Mouse (Mus musculus): ENCODE results near the gene Plcd3. TPM values are rescaled to one million over a fixed set of nuclear protein-coding genes. Genes with fewer than 3 reads are reported as not detected.

Gene Plcd3
- total and polyA plus RNA-seq, 2 experiments, result 1.0 to 2.0 TPM

- H3K4me1 ChIP-seq (ENCODE audit: control insufficient read depth, insufficient read depth, low read length), result peaks cover 10% of the 10 kb centered on the region; the same call in 1 of the 2 replicates
- peak; percentile 36 for DNase-seq (ENCODE audit: extremely low read depth, low read depth, low spot score)
- no peak for TF ChIP-seq CTCF (IDR thresholded peaks at IDR 0.05; ENCODE audit: low read depth, low read length)
- no peak for TF ChIP-seq POLR2A (IDR thresholded peaks at IDR 0.05; ENCODE audit: extremely low read depth, insufficient read depth, low read length)
- peaks cover 35% of the 10 kb centered on the region; the same call in 1 of the 2 replicates for H3K79me2 ChIP-seq (ENCODE audit: control insufficient read depth, insufficient read depth, low read length)
- H3K27me3 ChIP-seq (ENCODE audit: control insufficient read depth, insufficient read depth, low read length), result no peaks in the 10 kb centered on the region
- H3K36me3 ChIP-seq (ENCODE audit: control insufficient read depth, insufficient read depth, low read length), result peaks cover 35% of the 10 kb centered on the region
- no peak overlapping the region for H3K27ac ChIP-seq (replicated peaks; ENCODE audit: insufficient read depth, low read depth, low read length)
- H3K9ac ChIP-seq (ENCODE audit: low read depth, low read length), result no peak overlapping the region
- 47% methylated on average over 4 of the region's 4 CpGs for WGBS
- no peak overlapping the region for H3K4me3 ChIP-seq (ENCODE audit: insufficient read depth, low read depth, low read length)
These were observed 58.6 kb downstream of the Plcd3 start for GRCm38 (mm10) chr11:103042828-103043227.

DNA sequence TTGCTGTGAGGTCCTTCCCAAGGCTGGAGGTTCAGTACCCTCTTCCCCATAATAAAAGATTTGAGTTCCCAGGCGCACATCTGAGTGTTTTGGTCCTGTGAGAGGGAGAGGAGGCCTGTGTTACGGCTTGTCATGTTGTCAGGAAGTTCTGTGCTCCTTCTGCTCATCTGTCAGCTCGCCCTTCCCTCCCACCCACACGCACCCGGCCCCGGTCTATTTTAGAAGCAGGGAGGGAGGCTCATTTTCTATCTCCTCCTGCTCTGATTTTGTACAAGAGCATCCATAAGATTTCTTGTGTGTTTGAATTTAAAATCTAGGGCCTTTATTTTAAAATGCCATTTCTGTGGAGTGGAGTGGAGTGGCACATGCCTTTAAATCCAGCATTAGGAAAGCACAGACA, 63.4 kb downstream of the Plcd3 start:
- no peaks in the 10 kb centered on the region for H3K27me3 ChIP-seq (ENCODE audit: control insufficient read depth, insufficient read depth, low read length)
- no peak for TF ChIP-seq CTCF (IDR thresholded peaks at IDR 0.05; ENCODE audit: low read depth, low read length)
- no peak for TF ChIP-seq POLR2A (IDR thresholded peaks at IDR 0.05; ENCODE audit: extremely low read depth, insufficient read depth, low read length)
- peaks cover 64% of the 10 kb centered on the region for H3K79me2 ChIP-seq (ENCODE audit: control insufficient read depth, insufficient read depth, low read length)
- H3K36me3 ChIP-seq (ENCODE audit: control insufficient read depth, insufficient read depth, low read length), result peaks cover 2% of the 10 kb centered on the region; the same call in 1 of the 2 replicates
- no peak overlapping the region for H3K27ac ChIP-seq (replicated peaks; ENCODE audit: insufficient read depth, low read depth, low read length)
- DNase-seq (ENCODE audit: extremely low read depth, low read depth, low spot score), result no peak
- H3K4me1 ChIP-seq (ENCODE audit: control insufficient read depth, insufficient read depth, low read length), result peaks cover 17% of the 10 kb centered on the region
- H3K4me3 ChIP-seq (ENCODE audit: insufficient read depth, low read depth, low read length), result no peak overlapping the region
- 80% methylated on average over 6 of the region's 6 CpGs for WGBS
- H3K9ac ChIP-seq (ENCODE audit: low read depth, low read length), result no peak overlapping the region

- no peak overlapping the region for H3K9ac ChIP-seq (ENCODE audit: low read depth, low read length)
- H3K27ac ChIP-seq (replicated peaks; ENCODE audit: insufficient read depth, low read depth, low read length), result no peak overlapping the region
- H3K27me3 ChIP-seq (ENCODE audit: control insufficient read depth, insufficient read depth, low read length), result no peaks in the 10 kb centered on the region
- TF ChIP-seq POLR2A (IDR thresholded peaks at IDR 0.05; ENCODE audit: extremely low read depth, insufficient read depth, low read length) (no peak), CTCF (IDR thresholded peaks at IDR 0.05; ENCODE audit: low read depth, low read length) (no peak)
- peaks cover 2% of the 10 kb centered on the region; the same call in 1 of the 2 replicates for H3K36me3 ChIP-seq (ENCODE audit: control insufficient read depth, insufficient read depth, low read length)
- H3K4me1 ChIP-seq (ENCODE audit: control insufficient read depth, insufficient read depth, low read length), result peaks cover 11% of the 10 kb centered on the region
- H3K4me3 ChIP-seq (ENCODE audit: insufficient read depth, low read depth, low read length), result no peak overlapping the region
- H3K79me2 ChIP-seq (ENCODE audit: control insufficient read depth, insufficient read depth, low read length), result peaks cover 66% of the 10 kb centered on the region
- peak; percentile 63 for DNase-seq (ENCODE audit: extremely low read depth, low read depth, low spot score)
- WGBS, result 38% methylated on average over 8 of the region's 8 CpGs
These were observed 64.5 kb downstream of the Plcd3 start for GRCm38 (mm10) chr11:103036881-103037465.

DNA sequence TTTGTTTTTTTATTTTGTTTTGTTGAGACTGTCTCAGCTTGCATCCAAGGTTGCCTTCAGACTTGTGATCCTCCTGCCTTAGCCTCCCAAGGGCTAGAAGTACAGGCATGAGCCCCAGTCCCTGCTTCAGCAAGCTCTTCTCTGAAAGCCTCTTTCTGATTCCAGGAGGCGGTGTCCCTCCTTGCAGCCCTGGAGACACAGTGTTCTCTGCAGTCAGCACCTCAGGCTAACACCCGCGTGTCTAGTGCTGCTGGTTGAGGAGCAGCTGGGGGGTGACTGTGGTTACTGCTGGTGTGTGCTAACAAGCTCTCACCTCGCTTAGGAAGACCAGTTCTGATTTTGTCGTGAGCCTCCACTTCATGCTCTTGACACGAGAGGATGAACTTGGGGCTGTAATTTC, 66.5 kb downstream of the Plcd3 start:
- Histone ChIP-seq H3K9ac (ENCODE audit: low read depth, low read length) (no peak overlapping the region), H3K27me3 (ENCODE audit: control insufficient read depth, insufficient read depth, low read length) (no peaks in the 10 kb centered on the region), H3K4me3 (ENCODE audit: insufficient read depth, low read depth, low read length) (no peak overlapping the region), H3K27ac (replicated peaks; ENCODE audit: insufficient read depth, low read depth, low read length) (no peak overlapping the region), H3K36me3 (ENCODE audit: control insufficient read depth, insufficient read depth, low read length) (peaks cover 2% of the 10 kb centered on the region; the same call in 1 of the 2 replicates), H3K79me2 (ENCODE audit: control insufficient read depth, insufficient read depth, low read length) (peaks cover 63% of the 10 kb centered on the region), H3K4me1 (ENCODE audit: control insufficient read depth, insufficient read depth, low read length) (peaks cover 12% of the 10 kb centered on the region)
- no peak for DNase-seq (ENCODE audit: extremely low read depth, low read depth, low spot score)
- TF ChIP-seq CTCF (IDR thresholded peaks at IDR 0.05; ENCODE audit: low read depth, low read length), result no peak
- no peak for TF ChIP-seq POLR2A (IDR thresholded peaks at IDR 0.05; ENCODE audit: extremely low read depth, insufficient read depth, low read length)
- WGBS, result 74% methylated on average over 6 of the region's 6 CpGs

GRCm38 (mm10) chr11:103033030-103033429, 68.4 kb downstream of the Plcd3 start:
- Histone ChIP-seq H3K79me2 (ENCODE audit: control insufficient read depth, insufficient read depth, low read length) (peaks cover 52% of the 10 kb centered on the region), H3K9ac (ENCODE audit: low read depth, low read length) (no peak overlapping the region), H3K27me3 (ENCODE audit: control insufficient read depth, insufficient read depth, low read length) (no peaks in the 10 kb centered on the region), H3K4me1 (ENCODE audit: control insufficient read depth, insufficient read depth, low read length) (peaks cover 14% of the 10 kb centered on the region), H3K4me3 (ENCODE audit: insufficient read depth, low read depth, low read length) (no peak overlapping the region), H3K27ac (replicated peaks; ENCODE audit: insufficient read depth, low read depth, low read length) (no peak overlapping the region), H3K36me3 (ENCODE audit: control insufficient read depth, insufficient read depth, low read length) (peaks cover 2% of the 10 kb centered on the region; the same call in 1 of the 2 replicates)
- peak; percentile 34 for DNase-seq (ENCODE audit: extremely low read depth, low read depth, low spot score)
- TF ChIP-seq POLR2A (IDR thresholded peaks at IDR 0.05; ENCODE audit: extremely low read depth, insufficient read depth, low read length), result no peak
- no peak for TF ChIP-seq CTCF (IDR thresholded peaks at IDR 0.05; ENCODE audit: low read depth, low read length)
- WGBS, result 41% methylated on average over 3 of the region's 3 CpGs
